Mouse (Mus musculus): ENCODE data around the gene Kpna1. TPM values are rescaled to one million over a fixed set of nuclear protein-coding genes. Genes with fewer than 3 reads are reported as not detected.
"Not testable (repeated sequence)": the region's sequence is repeated elsewhere in the genome, so short reads cannot be mapped to it uniquely, and the experiment has no call there.

The Kpna1 gene
- polyA plus RNA-seq, 1 experiment from 2014 or later = 86.5 TPM

- peak overlapping the region; percentile 98 for H3K27ac ChIP-seq (ENCODE audit: low read depth, low read length)
- H3K4me3 ChIP-seq (ENCODE audit: low read depth, low read length) = peak overlapping the region; percentile 88
- WGBS = under 1% methylated on average over 54 of the region's 54 CpGs
- peak overlapping the region; percentile 89 for H3K9ac ChIP-seq (ENCODE audit: low read length)
- H3K27me3 ChIP-seq (ENCODE audit: control insufficient read depth, insufficient read depth, low read length) = peaks cover 4% of the 10 kb centered on the region
- H3K4me1 ChIP-seq (replicated peaks; ENCODE audit: control insufficient read depth, insufficient read depth, low read length) = 0 out of 2 replicates have a peak, but pooled peaks cover 4% of the 10 kb centered on the region
- H3K4me2 ChIP-seq (ENCODE audit: low read depth, low read length, severe bottlenecking) = peak overlapping the region; percentile 68
- DNase-seq (ENCODE audit: low spot score) (peak; percentile 95), ATAC-seq (replicated peaks; ENCODE audit: low FRiP score) (peak; percentile 94)
- H3K9me3 ChIP-seq (ENCODE audit: control insufficient read depth, low read length) = no peaks in the 10 kb centered on the region
- H3K36me3 ChIP-seq (ENCODE audit: control insufficient read depth, insufficient read depth, low read length) = no peaks in the 10 kb centered on the region
These were observed 4.5 kb downstream of the Kpna1 start for GRCm38 (mm10) chr16:35982902-35983516.

- H3K4me1 ChIP-seq (replicated peaks; ENCODE audit: control insufficient read depth, insufficient read depth, low read length) = 0 out of 2 replicates have a peak, but pooled peaks cover 4% of the 10 kb centered on the region
- H3K4me3 ChIP-seq (ENCODE audit: low read depth, low read length) = peak overlapping the region; percentile 88
- no peaks in the 10 kb centered on the region for H3K36me3 ChIP-seq (ENCODE audit: control insufficient read depth, insufficient read depth, low read length)
- H3K4me2 ChIP-seq (ENCODE audit: low read depth, low read length, severe bottlenecking) = peak overlapping the region; percentile 68
- H3K27ac ChIP-seq (ENCODE audit: low read depth, low read length) = peak overlapping the region; percentile 98
- 0% methylated on average over 54 of the region's 86 CpGs for WGBS
- DNase-seq (ENCODE audit: low spot score) (no peak), ATAC-seq (replicated peaks; ENCODE audit: low FRiP score) (peak; percentile 77)
- peak overlapping the region; percentile 89 for H3K9ac ChIP-seq (ENCODE audit: low read length)
- H3K9me3 ChIP-seq (ENCODE audit: control insufficient read depth, low read length) = no peaks in the 10 kb centered on the region
- peaks cover 4% of the 10 kb centered on the region for H3K27me3 ChIP-seq (ENCODE audit: control insufficient read depth, insufficient read depth, low read length)
These were observed 5.1 kb downstream of the Kpna1 start for GRCm38 (mm10) chr16:35983517-35984101.

GRCm38 (mm10) chr16:35984471-35984870 is 5.9 kb downstream of the Kpna1 start:
- peaks cover 4% of the 10 kb centered on the region for H3K27me3 ChIP-seq (ENCODE audit: control insufficient read depth, insufficient read depth, low read length)
- H3K4me3 ChIP-seq (ENCODE audit: low read depth, low read length) = peak overlapping the region; percentile 88
- ATAC-seq (replicated peaks; ENCODE audit: low FRiP score) (no peak), DNase-seq (ENCODE audit: low spot score) (no peak)
- H3K27ac ChIP-seq (ENCODE audit: low read depth, low read length) = no peak overlapping the region
- no peaks in the 10 kb centered on the region for H3K36me3 ChIP-seq (ENCODE audit: control insufficient read depth, insufficient read depth, low read length)
- no peaks in the 10 kb centered on the region for H3K9me3 ChIP-seq (ENCODE audit: control insufficient read depth, low read length)
- H3K4me1 ChIP-seq (replicated peaks; ENCODE audit: control insufficient read depth, insufficient read depth, low read length) = 0 out of 2 replicates have a peak, but pooled peaks cover 4% of the 10 kb centered on the region
- 64% methylated on average over 3 of the region's 3 CpGs for WGBS
- H3K9ac ChIP-seq (ENCODE audit: low read length) = no peak overlapping the region
- peak overlapping the region; percentile 68 for H3K4me2 ChIP-seq (ENCODE audit: low read depth, low read length, severe bottlenecking)

GRCm38 (mm10) chr16:35987930-35988329 is 9.4 kb downstream of the Kpna1 start:
- Histone ChIP-seq H3K4me3 (ENCODE audit: low read depth, low read length) (no peak overlapping the region), H3K36me3 (ENCODE audit: control insufficient read depth, insufficient read depth, low read length) (no peaks in the 10 kb centered on the region), H3K27me3 (ENCODE audit: control insufficient read depth, insufficient read depth, low read length) (no peaks in the 10 kb centered on the region), H3K27ac (ENCODE audit: low read depth, low read length) (no peak overlapping the region), H3K9ac (ENCODE audit: low read length) (no peak overlapping the region), H3K4me1 (replicated peaks; ENCODE audit: control insufficient read depth, insufficient read depth, low read length) (0 out of 2 replicates have a peak, but pooled peaks cover 2% of the 10 kb centered on the region), H3K4me2 (ENCODE audit: low read depth, low read length, severe bottlenecking) (no peak overlapping the region), H3K9me3 (ENCODE audit: control insufficient read depth, low read length) (no peaks in the 10 kb centered on the region)
- WGBS = 97% methylated on average over 1 of the region's 1 CpGs
- DNase-seq (ENCODE audit: low spot score) (no peak), ATAC-seq (replicated peaks; ENCODE audit: low FRiP score) (no peak)

- Histone ChIP-seq H3K4me3 (ENCODE audit: low read depth, low read length) (no peak overlapping the region), H3K4me2 (ENCODE audit: low read depth, low read length, severe bottlenecking) (no peak overlapping the region), H3K27ac (ENCODE audit: low read depth, low read length) (no peak overlapping the region), H3K4me1 (replicated peaks; ENCODE audit: control insufficient read depth, insufficient read depth, low read length) (no peaks in the 10 kb centered on the region), H3K27me3 (ENCODE audit: control insufficient read depth, insufficient read depth, low read length) (no peaks in the 10 kb centered on the region), H3K9me3 (ENCODE audit: control insufficient read depth, low read length) (no peaks in the 10 kb centered on the region), H3K36me3 (ENCODE audit: control insufficient read depth, insufficient read depth, low read length) (no peaks in the 10 kb centered on the region), H3K9ac (ENCODE audit: low read length) (no peak overlapping the region)
- DNase-seq (ENCODE audit: low spot score) (no peak), ATAC-seq (replicated peaks; ENCODE audit: low FRiP score) (no peak)
- WGBS = 93% methylated on average over 1 of the region's 1 CpGs
These were observed 13.8 kb downstream of the Kpna1 start for GRCm38 (mm10) chr16:35992391-35992790.

- Histone ChIP-seq H3K27ac (ENCODE audit: low read depth, low read length) (no peak overlapping the region), H3K4me1 (replicated peaks; ENCODE audit: control insufficient read depth, insufficient read depth, low read length) (no peaks in the 10 kb centered on the region), H3K27me3 (ENCODE audit: control insufficient read depth, insufficient read depth, low read length) (no peaks in the 10 kb centered on the region), H3K9ac (ENCODE audit: low read length) (no peak overlapping the region), H3K4me3 (ENCODE audit: low read depth, low read length) (no peak overlapping the region), H3K36me3 (ENCODE audit: control insufficient read depth, insufficient read depth, low read length) (no peaks in the 10 kb centered on the region), H3K9me3 (ENCODE audit: control insufficient read depth, low read length) (no peaks in the 10 kb centered on the region), H3K4me2 (ENCODE audit: low read depth, low read length, severe bottlenecking) (no peak overlapping the region)
- WGBS = 92% methylated on average over 3 of the region's 3 CpGs
- no peak for DNase-seq (ENCODE audit: low spot score)
- no peak for ATAC-seq (replicated peaks; ENCODE audit: low FRiP score)
These were observed 14.8 kb downstream of the Kpna1 start for GRCm38 (mm10) chr16:35993316-35993715.

- H3K36me3 ChIP-seq (ENCODE audit: control insufficient read depth, insufficient read depth, low read length); H3K4me3 ChIP-seq (ENCODE audit: low read depth, low read length); H3K4me1 ChIP-seq (replicated peaks; ENCODE audit: control insufficient read depth, insufficient read depth, low read length); H3K27ac ChIP-seq (ENCODE audit: low read depth, low read length); ATAC-seq (replicated peaks; ENCODE audit: low FRiP score); H3K9ac ChIP-seq (ENCODE audit: low read length); H3K4me2 ChIP-seq (ENCODE audit: low read depth, low read length, severe bottlenecking); DNase-seq (ENCODE audit: low spot score); H3K27me3 ChIP-seq (ENCODE audit: control insufficient read depth, insufficient read depth, low read length); H3K9me3 ChIP-seq (ENCODE audit: control insufficient read depth, low read length): not testable (repeated sequence)
- 92% methylated on average over 4 of the region's 4 CpGs for WGBS
These were observed 20.3 kb downstream of the Kpna1 start for GRCm38 (mm10) chr16:35998852-35999251.

GRCm38 (mm10) chr16:36008396-36008795 is 29.8 kb downstream of the Kpna1 start:
- H3K27ac ChIP-seq (ENCODE audit: low read depth, low read length) = no peak overlapping the region
- no peaks in the 10 kb centered on the region for H3K4me1 ChIP-seq (replicated peaks; ENCODE audit: control insufficient read depth, insufficient read depth, low read length)
- H3K36me3 ChIP-seq (ENCODE audit: control insufficient read depth, insufficient read depth, low read length) = no peaks in the 10 kb centered on the region
- ATAC-seq (replicated peaks; ENCODE audit: low FRiP score) (no peak), DNase-seq (ENCODE audit: low spot score) (no peak)
- no peak overlapping the region for H3K9ac ChIP-seq (ENCODE audit: low read length)
- no peak overlapping the region for H3K4me3 ChIP-seq (ENCODE audit: low read depth, low read length)
- WGBS = 97% methylated on average over 3 of the region's 3 CpGs
- no peaks in the 10 kb centered on the region for H3K27me3 ChIP-seq (ENCODE audit: control insufficient read depth, insufficient read depth, low read length)
- H3K4me2 ChIP-seq (ENCODE audit: low read depth, low read length, severe bottlenecking) = no peak overlapping the region
- no peaks in the 10 kb centered on the region for H3K9me3 ChIP-seq (ENCODE audit: control insufficient read depth, low read length)

GRCm38 (mm10) chr16:36016335-36016734 is 37.8 kb downstream of the Kpna1 start:
- no peaks in the 10 kb centered on the region for H3K27me3 ChIP-seq (ENCODE audit: control insufficient read depth, insufficient read depth, low read length)
- H3K4me1 ChIP-seq (replicated peaks; ENCODE audit: control insufficient read depth, insufficient read depth, low read length) = no peaks in the 10 kb centered on the region
- ATAC-seq (replicated peaks; ENCODE audit: low FRiP score) (no peak), DNase-seq (ENCODE audit: low spot score) (no peak)
- H3K4me2 ChIP-seq (ENCODE audit: low read depth, low read length, severe bottlenecking) = no peak overlapping the region
- H3K9me3 ChIP-seq (ENCODE audit: control insufficient read depth, low read length) = no peaks in the 10 kb centered on the region
- no peaks in the 10 kb centered on the region; the same call in 1 of the 2 replicates for H3K36me3 ChIP-seq (ENCODE audit: control insufficient read depth, insufficient read depth, low read length)
- WGBS = 88% methylated on average over 1 of the region's 1 CpGs
- no peak overlapping the region for H3K27ac ChIP-seq (ENCODE audit: low read depth, low read length)
- no peak overlapping the region for H3K4me3 ChIP-seq (ENCODE audit: low read depth, low read length)
- H3K9ac ChIP-seq (ENCODE audit: low read length) = no peak overlapping the region
